Mouse (Mus musculus): ENCODE data around the gene Tm7sf3. TPM values are rescaled to one million over a fixed set of nuclear protein-coding genes. Genes with fewer than 3 reads are reported as not detected.
A peak's percentile ranks its signal among the peaks of the same experiment; 100 is the strongest.

Gene Tm7sf3
- polyA plus RNA-seq, 1 experiment from 2014 or later, result 25.2 TPM

- H3K27ac ChIP-seq (replicated peaks), result no peak overlapping the region
- peaks cover 23% of the 10 kb centered on the region for H3K36me3 ChIP-seq (replicated peaks)
- no peaks in the 10 kb centered on the region for H3K9me3 ChIP-seq (replicated peaks)
- H3K27me3 ChIP-seq, result no peaks in the 10 kb centered on the region
- H3K4me2 ChIP-seq, result no peak overlapping the region
- H3K4me3 ChIP-seq (replicated peaks), result no peak overlapping the region
- H3K4me1 ChIP-seq (replicated peaks), result no peaks in the 10 kb centered on the region
- H3K9ac ChIP-seq, result no peak overlapping the region
- no peak for ATAC-seq (ENCODE audit: insufficient read depth)
Measured at GRCm38 (mm10) chr6:146651431-146651830, 8.8 kb upstream of the Tm7sf3 start.

DNA sequence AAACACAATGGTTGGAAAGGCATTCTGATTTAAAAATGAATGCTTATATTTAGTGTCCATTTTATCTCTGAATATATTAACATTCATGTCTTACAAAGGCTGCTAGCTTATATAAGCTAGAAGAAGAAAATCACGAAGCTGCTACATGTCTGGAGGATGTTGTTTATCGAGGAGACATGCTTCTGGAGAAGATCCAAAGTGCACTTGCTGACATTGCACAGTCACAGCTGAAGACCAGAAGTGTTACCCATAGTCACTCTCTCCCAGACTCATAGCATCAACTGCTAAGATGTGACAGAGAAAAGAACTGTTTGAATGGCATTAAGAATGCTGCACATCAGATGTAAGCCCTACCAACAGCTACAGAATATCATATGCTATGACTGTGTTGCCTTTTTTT is 7.4 kb upstream of the Tm7sf3 start:
- Histone ChIP-seq H3K27ac (replicated peaks) (no peak overlapping the region), H3K9ac (no peak overlapping the region), H3K4me3 (replicated peaks) (no peak overlapping the region), H3K27me3 (no peaks in the 10 kb centered on the region), H3K36me3 (replicated peaks) (peaks cover 23% of the 10 kb centered on the region), H3K4me1 (replicated peaks) (no peaks in the 10 kb centered on the region), H3K9me3 (replicated peaks) (no peaks in the 10 kb centered on the region), H3K4me2 (no peak overlapping the region)
- 67% methylated on average over 2 of the region's 2 CpGs for WGBS (ENCODE audit: insufficient replicate concordance)
- no peak for ATAC-seq (ENCODE audit: insufficient read depth)

DNA sequence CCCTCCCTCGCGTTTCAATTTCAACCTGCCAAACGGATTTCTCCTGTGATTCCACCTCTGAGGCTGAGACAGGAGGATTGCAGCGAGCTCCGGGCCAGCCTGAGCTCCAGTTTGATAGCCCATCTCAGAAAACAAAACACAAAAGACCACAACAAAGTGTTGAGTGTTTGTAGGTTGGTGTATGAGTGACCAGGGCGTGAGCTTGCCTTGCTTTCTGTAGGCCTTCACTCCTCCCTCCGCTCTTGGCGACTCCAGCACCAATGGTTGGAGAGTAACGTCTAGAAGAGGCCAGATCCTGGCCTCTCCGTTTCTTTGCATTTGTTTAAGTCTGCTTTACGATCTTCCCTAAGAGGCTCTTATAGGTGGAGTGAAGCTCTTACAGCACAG is 553 bp upstream of the Tm7sf3 start:
- peaks cover 38% of the 10 kb centered on the region for H3K4me1 ChIP-seq (replicated peaks)
- WGBS (ENCODE audit: insufficient replicate concordance), result 7% methylated on average over 11 of the region's 11 CpGs
- peak overlapping the region; percentile 87 for H3K9ac ChIP-seq
- peak overlapping the region; percentile 80 for H3K4me3 ChIP-seq (replicated peaks)
- H3K9me3 ChIP-seq (replicated peaks), result no peaks in the 10 kb centered on the region
- no peaks in the 10 kb centered on the region for H3K27me3 ChIP-seq
- ATAC-seq (ENCODE audit: insufficient read depth), result peak; percentile 13; the same call in 1 of the 2 replicates
- H3K27ac ChIP-seq (replicated peaks), result peak overlapping the region; percentile 88
- H3K36me3 ChIP-seq (replicated peaks), result no peaks in the 10 kb centered on the region
- H3K4me2 ChIP-seq, result peak overlapping the region; percentile 88

DNA sequence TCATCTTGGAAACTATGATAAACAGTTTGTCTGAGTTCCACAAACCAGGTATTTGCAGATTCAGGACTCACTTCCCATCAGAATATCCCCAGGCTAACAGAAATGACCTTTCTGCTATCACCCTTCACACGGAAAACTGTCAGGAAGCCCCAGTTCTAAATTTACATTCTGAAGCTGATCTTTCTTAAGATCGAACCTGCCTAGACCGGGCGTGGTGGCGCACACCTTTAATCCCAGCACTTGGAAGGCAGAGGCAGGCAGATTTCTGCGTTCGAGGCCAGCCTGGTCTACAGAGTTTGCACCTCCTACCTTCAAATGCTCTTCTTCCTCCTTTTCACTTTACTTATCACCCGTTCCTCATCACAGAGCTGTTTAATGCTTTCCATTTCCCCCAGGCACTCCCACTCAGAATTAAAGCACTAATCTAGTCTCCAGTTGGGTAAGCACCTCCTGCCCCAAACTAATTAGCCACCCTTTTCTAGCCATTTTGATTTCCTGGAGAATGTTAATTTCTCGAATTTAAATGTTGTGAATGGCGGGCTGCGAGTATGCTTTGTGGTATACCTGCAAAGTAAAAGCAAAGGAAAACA is 908 bp downstream of the Tm7sf3 start:
- peak overlapping the region; percentile 80 for H3K4me3 ChIP-seq (replicated peaks)
- no peaks in the 10 kb centered on the region for H3K27me3 ChIP-seq
- no peaks in the 10 kb centered on the region for H3K9me3 ChIP-seq (replicated peaks)
- peak overlapping the region; percentile 88 for H3K27ac ChIP-seq (replicated peaks)
- H3K36me3 ChIP-seq (replicated peaks), result no peaks in the 10 kb centered on the region
- H3K9ac ChIP-seq, result peak overlapping the region; percentile 59
- peaks cover 38% of the 10 kb centered on the region for H3K4me1 ChIP-seq (replicated peaks)
- 45% methylated on average over 11 of the region's 11 CpGs for WGBS (ENCODE audit: insufficient replicate concordance)
- peak overlapping the region; percentile 88 for H3K4me2 ChIP-seq
- no peak for ATAC-seq (ENCODE audit: insufficient read depth)

GRCm38 (mm10) chr6:146640991-146641390 is 1.6 kb downstream of the Tm7sf3 start:
- peaks cover 38% of the 10 kb centered on the region for H3K4me1 ChIP-seq (replicated peaks)
- no peak overlapping the region; the same call in 1 of the 2 replicates for H3K4me2 ChIP-seq
- peak overlapping the region; percentile 88 for H3K27ac ChIP-seq (replicated peaks)
- H3K9ac ChIP-seq, result no peak overlapping the region
- no peaks in the 10 kb centered on the region for H3K36me3 ChIP-seq (replicated peaks)
- H3K27me3 ChIP-seq, result no peaks in the 10 kb centered on the region
- H3K9me3 ChIP-seq (replicated peaks), result no peaks in the 10 kb centered on the region
- WGBS (ENCODE audit: insufficient replicate concordance), result 53% methylated on average over 6 of the region's 6 CpGs
- no peak for ATAC-seq (ENCODE audit: insufficient read depth)
- H3K4me3 ChIP-seq (replicated peaks), result no peak overlapping the region

DNA sequence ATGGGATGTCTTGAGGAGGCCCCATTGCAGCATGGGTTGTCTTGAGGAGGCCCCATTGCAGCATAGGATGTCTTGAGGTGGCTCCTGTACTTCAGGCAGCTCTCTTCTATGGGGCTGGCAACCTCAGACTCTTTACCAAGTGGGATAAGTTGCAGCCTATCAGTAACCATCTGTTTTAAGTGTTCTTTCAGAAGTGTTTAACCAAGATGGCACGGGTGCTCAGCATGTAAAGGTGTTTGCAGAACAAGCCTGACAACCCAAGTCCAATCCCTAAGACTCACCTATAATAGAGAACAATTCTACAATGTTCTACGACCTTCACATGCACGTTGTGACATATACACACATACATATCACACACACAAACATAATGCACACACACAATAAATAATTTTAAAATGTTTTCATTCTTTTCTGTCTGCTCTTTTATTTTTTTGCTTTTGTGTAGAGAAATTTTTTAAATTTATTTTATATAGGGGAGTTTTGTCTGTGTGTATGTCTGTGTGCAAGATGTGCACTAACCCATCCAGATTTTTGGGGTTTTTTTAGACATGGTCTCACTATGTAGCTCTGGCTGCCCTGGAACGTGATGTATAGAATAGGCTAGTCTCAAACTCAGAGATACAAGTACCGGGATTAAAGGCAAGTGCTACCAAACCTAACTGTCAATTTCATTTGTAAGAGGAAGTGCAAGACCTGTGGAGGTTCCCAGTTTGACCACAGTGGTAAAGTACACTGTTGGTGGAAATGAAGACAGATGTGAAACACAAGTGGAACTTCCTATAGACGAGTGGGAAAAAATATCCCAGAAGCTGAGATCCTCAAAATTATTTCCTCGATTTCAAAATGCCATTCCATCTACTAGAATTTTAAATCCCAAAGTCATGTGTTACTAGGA is 2.3 kb downstream of the Tm7sf3 start:
- no peak overlapping the region for H3K9ac ChIP-seq
- H3K36me3 ChIP-seq (replicated peaks), result no peaks in the 10 kb centered on the region
- peak overlapping the region; percentile 88 for H3K27ac ChIP-seq (replicated peaks)
- no peaks in the 10 kb centered on the region for H3K9me3 ChIP-seq (replicated peaks)
- H3K27me3 ChIP-seq, result no peaks in the 10 kb centered on the region
- whole genome bisulfite sequencing (ENCODE audit: insufficient replicate concordance), result 44% methylated on average over 7 of the region's 7 CpGs
- no peak overlapping the region for H3K4me2 ChIP-seq
- no peak overlapping the region for H3K4me3 ChIP-seq (replicated peaks)
- no peak for ATAC-seq (ENCODE audit: insufficient read depth)
- peaks cover 38% of the 10 kb centered on the region for H3K4me1 ChIP-seq (replicated peaks)

DNA sequence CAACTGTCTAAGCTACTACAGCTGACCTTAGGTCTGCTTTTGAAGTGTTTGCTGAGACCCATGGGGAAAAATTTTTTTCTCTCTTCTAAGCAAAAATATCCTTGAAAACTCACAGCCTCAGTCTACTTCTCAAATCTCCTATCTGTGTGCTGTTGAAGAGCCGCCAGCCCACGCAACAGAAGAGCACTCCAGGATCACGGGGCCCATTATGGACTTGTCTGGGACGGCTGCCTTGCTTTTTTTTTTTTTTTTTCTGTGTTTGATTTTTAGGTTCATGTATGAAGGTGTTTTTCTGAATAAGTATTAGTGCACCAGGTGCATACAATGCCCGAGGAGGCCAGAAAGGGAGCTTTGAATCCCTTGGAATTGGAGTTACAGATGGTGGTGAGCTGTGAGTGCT is 6.1 kb downstream of the Tm7sf3 start:
- Histone ChIP-seq H3K27me3 (no peaks in the 10 kb centered on the region), H3K9me3 (replicated peaks) (no peaks in the 10 kb centered on the region), H3K36me3 (replicated peaks) (no peaks in the 10 kb centered on the region), H3K9ac (no peak overlapping the region), H3K4me3 (replicated peaks) (no peak overlapping the region), H3K27ac (replicated peaks) (no peak overlapping the region), H3K4me2 (no peak overlapping the region), H3K4me1 (replicated peaks) (peaks cover 54% of the 10 kb centered on the region)
- WGBS (ENCODE audit: insufficient replicate concordance), result 77% methylated on average over 5 of the region's 5 CpGs
- ATAC-seq (ENCODE audit: insufficient read depth), result no peak

DNA sequence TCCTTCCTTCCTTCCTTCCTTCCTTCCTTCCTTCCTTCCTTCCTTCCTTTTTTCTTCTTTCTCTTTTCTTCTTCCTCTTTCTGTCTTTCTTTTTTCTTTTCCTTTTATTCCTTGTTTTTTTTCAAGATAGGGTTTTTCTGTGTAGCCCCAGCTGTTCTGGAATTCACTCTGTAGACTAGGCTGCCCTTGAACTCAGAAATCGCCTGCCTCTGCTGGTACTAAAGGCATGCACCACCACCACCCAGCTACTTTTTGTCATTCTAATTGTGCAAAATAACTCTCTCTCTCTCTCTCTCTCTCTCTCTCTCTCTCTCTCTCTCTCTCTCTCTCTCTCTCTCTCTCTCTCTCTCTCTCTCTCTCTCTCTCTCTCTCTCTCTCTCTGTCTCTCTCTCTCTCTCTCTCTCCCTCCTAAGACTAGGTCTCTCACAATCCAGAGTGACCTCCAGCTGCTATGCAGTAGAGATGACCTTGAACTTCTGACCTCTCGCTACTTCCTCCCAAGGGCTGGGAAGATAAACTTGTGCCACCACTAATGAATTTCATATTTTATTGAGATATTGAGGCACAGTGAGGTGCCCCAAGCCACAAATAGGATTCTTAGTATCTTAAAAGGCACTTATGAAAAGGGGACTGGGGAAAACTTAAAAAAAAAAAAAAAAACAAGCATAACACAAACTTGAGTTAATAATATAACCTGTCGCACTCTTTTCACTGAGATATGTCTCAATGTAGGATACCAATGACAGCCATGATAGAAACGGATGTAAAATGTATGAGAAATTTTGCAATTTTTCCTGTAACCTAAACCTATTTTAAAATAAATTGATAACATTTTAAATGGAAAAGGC is 7.6 kb downstream of the Tm7sf3 start:
- peak overlapping the region; percentile 86 for H3K4me2 ChIP-seq
- 50% methylated on average over 4 of the region's 4 CpGs for WGBS (ENCODE audit: insufficient replicate concordance)
- ATAC-seq (ENCODE audit: insufficient read depth), result no peak
- no peaks in the 10 kb centered on the region for H3K36me3 ChIP-seq (replicated peaks)
- H3K9ac ChIP-seq, result peak overlapping the region; percentile 94; the same call in 1 of the 2 replicates
- peak overlapping the region; percentile 92 for H3K27ac ChIP-seq (replicated peaks)
- no peaks in the 10 kb centered on the region for H3K9me3 ChIP-seq (replicated peaks)
- peak overlapping the region; percentile 93 for H3K4me3 ChIP-seq (replicated peaks)
- H3K4me1 ChIP-seq (replicated peaks), result peaks cover 55% of the 10 kb centered on the region
- no peaks in the 10 kb centered on the region for H3K27me3 ChIP-seq

DNA sequence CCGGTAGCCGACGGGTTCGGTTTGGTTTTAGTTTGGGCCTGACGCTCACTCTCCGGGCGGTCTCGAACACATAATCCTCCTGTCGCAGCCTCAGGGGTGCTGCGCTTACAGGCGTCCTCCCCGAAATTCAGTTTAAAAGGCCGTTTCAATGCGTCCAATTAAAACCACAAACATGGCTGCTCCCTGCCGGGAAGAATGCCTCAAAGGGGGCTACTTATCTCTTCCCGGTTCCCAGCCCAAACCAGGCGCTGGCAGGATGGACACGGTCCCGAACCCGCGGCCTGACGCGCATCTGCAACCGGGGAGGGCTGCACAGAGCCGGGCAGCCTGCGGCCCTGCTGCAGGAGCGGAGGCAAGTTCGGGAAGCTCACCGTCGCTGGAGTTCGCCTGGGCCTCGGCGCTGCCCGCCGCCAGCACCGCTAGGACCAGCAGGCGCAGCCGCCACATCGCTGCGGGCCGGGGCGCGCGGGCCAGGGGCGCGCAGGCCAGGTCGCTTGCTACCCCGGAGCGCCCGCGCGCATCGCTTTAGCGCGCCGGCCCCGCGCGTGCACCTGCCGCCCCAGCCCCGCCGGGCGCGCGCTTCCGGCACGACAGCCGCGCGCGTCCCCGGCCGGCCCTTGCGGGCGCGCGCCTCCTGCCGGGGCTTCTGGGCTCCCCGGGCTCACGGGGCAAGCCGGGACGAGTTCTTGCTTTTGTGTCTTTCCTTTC is 8.5 kb downstream of the Tm7sf3 start:
- Histone ChIP-seq H3K27me3 (no peaks in the 10 kb centered on the region), H3K4me1 (replicated peaks) (peaks cover 56% of the 10 kb centered on the region), H3K36me3 (replicated peaks) (0 out of 2 replicates have a peak, but pooled peaks cover 4% of the 10 kb centered on the region), H3K4me2 (peak overlapping the region; percentile 86), H3K27ac (replicated peaks) (peak overlapping the region; percentile 92), H3K4me3 (replicated peaks) (peak overlapping the region; percentile 93), H3K9me3 (replicated peaks) (no peaks in the 10 kb centered on the region), H3K9ac (peak overlapping the region; percentile 94)
- peak; percentile 84 for ATAC-seq (ENCODE audit: insufficient read depth)
- 1% methylated on average over 82 of the region's 82 CpGs for WGBS (ENCODE audit: insufficient replicate concordance)

- H3K4me1 ChIP-seq (replicated peaks), result peaks cover 59% of the 10 kb centered on the region
- peak overlapping the region; percentile 94 for H3K9ac ChIP-seq
- ATAC-seq (ENCODE audit: insufficient read depth), result no peak
- H3K9me3 ChIP-seq (replicated peaks), result no peaks in the 10 kb centered on the region
- H3K27me3 ChIP-seq, result no peaks in the 10 kb centered on the region
- peak overlapping the region; percentile 93 for H3K4me3 ChIP-seq (replicated peaks)
- WGBS (ENCODE audit: insufficient replicate concordance), result 11% methylated on average over 14 of the region's 14 CpGs
- peak overlapping the region; percentile 92 for H3K27ac ChIP-seq (replicated peaks)
- H3K4me2 ChIP-seq, result peak overlapping the region; percentile 86
- peaks cover 7% of the 10 kb centered on the region; the same call in 1 of the 2 replicates for H3K36me3 ChIP-seq (replicated peaks)
Measured at GRCm38 (mm10) chr6:146633629-146634014, 9.0 kb downstream of the Tm7sf3 start.

Data from liver, embryonic 15.5 days (tissue).